Mouse (Mus musculus) limb, embryonic 10.5 days (tissue): ENCODE results near the gene Fzd1. TPM values are rescaled to one million over a fixed set of nuclear protein-coding genes. Genes with fewer than 3 reads are reported as not detected.

ENCODE experiments used
- DNase-seq: peaks from one replicate; pipeline ENCODE4 v3.0.0-alpha.2; 2017; ENCODE audit warnings: low spot score
- H3K27ac ChIP-seq: fragments of 300-500 bp; sonication (generic); 2 replicates; pipeline ENCODE4 v1.5.1; 2016; ENCODE audit warnings: mild to moderate bottlenecking
- H3K27me3 ChIP-seq: fragments of 300-500 bp; sonication (generic); 2 replicates; pipeline ENCODE4 v1.6.1; 2016; ENCODE audit warnings: low read depth, mild to moderate bottlenecking; ENCODE audit not compliant: poor library complexity, severe bottlenecking
- H3K36me3 ChIP-seq: fragments of 300-500 bp; sonication (generic); 2 replicates; pipeline ENCODE4 v1.6.1; 2016; ENCODE audit warnings: mild to moderate bottlenecking, moderate library complexity
- H3K4me1 ChIP-seq: fragments of 300-500 bp; sonication (generic); 2 replicates; pipeline ENCODE4 v1.6.1; 2016
- H3K4me3 ChIP-seq: fragments of 300-500 bp; sonication (generic); 2 replicates; pipeline ENCODE4 v1.5.1; 2016; ENCODE audit warnings: mild to moderate bottlenecking, moderate library complexity
- H3K9me3 ChIP-seq: fragments of 300-500 bp; sonication (generic); replicated peaks from 2 replicates; pipeline ENCODE4 v1.6.1; 2016; ENCODE audit warnings: mild to moderate bottlenecking
- WGBS: fragments of 180-500 bp; shearing (Covaris S2); methylation state at CpG from one replicate; pipeline ENCODE4 v1.1.7; 2016; 5-methylcytosine and 5-hydroxymethylcytosine counted together
- microRNA-seq: library from miRNA; unstranded; fragments of <30 nt; microRNA quantifications from one replicate; pipeline ENCODE4, GENCODE M21; 2017
- polyA plus RNA-seq: library from polyadenylated mRNA; unstranded; fragments of >200 nt; fragmentation: Nextera tagmentation; extraction: Ambion mirVana; gene quantifications from 2 replicates; pipeline ENCODE4 v1.2.1, GENCODE M21; 2016

Fzd1 gene
- polyA plus RNA-seq, 1 experiment from 2014 or later, result 25.7 TPM

- H3K9me3 ChIP-seq, result no peaks in the 10 kb centered on the region
- H3K27ac ChIP-seq, result no peak overlapping the region
- H3K36me3 ChIP-seq, result no peaks in the 10 kb centered on the region
- no peak overlapping the region for H3K4me3 ChIP-seq
- no peak for DNase-seq
- H3K4me1 ChIP-seq, result 0 out of 2 replicates have a peak, but pooled peaks cover 3% of the 10 kb centered on the region
- H3K27me3 ChIP-seq, result no peaks in the 10 kb centered on the region
- WGBS, result 74% methylated on average over 4 of the region's 4 CpGs
Observed at GRCm38 (mm10) chr5:4733239-4733638, 24.6 kb downstream of the Fzd1 start.

- Histone ChIP-seq H3K4me3 (no peak overlapping the region), H3K4me1 (0 out of 2 replicates have a peak, but pooled peaks cover 3% of the 10 kb centered on the region), H3K9me3 (no peaks in the 10 kb centered on the region), H3K27me3 (no peaks in the 10 kb centered on the region), H3K27ac (no peak overlapping the region), H3K36me3 (no peaks in the 10 kb centered on the region)
- no peak for DNase-seq
- 79% methylated on average over 10 of the region's 10 CpGs for WGBS
Observed at GRCm38 (mm10) chr5:4732241-4733229, 25.3 kb downstream of the Fzd1 start.

GRCm38 (mm10) chr5:4731743-4732215 is 26.1 kb downstream of the Fzd1 start:
- H3K36me3 ChIP-seq, result no peaks in the 10 kb centered on the region
- DNase-seq, result no peak
- H3K27me3 ChIP-seq, result no peaks in the 10 kb centered on the region
- 83% methylated on average over 5 of the region's 5 CpGs for WGBS
- no peaks in the 10 kb centered on the region for H3K4me1 ChIP-seq
- no peaks in the 10 kb centered on the region for H3K9me3 ChIP-seq
- no peak overlapping the region for H3K4me3 ChIP-seq
- no peak overlapping the region for H3K27ac ChIP-seq

GRCm38 (mm10) chr5:4731064-4731463 is 26.8 kb downstream of the Fzd1 start:
- Histone ChIP-seq H3K36me3 (no peaks in the 10 kb centered on the region), H3K27ac (no peak overlapping the region)
- WGBS, result 90% methylated on average over 3 of the region's 3 CpGs

More at GRCm38 (mm10) chr5:4731064-4731463, 26.8 kb downstream of the Fzd1 start:
- Histone ChIP-seq H3K9me3 (no peaks in the 10 kb centered on the region), H3K4me1 (no peaks in the 10 kb centered on the region), H3K27me3 (no peaks in the 10 kb centered on the region), H3K4me3 (no peak overlapping the region)
- no peak for DNase-seq

Small RNA genes within 50 kb of the gene (microRNA-seq; reads per million reads assigned to microRNA genes)
- not detected for gene Gm44483
